In the genomic region with DNA sequence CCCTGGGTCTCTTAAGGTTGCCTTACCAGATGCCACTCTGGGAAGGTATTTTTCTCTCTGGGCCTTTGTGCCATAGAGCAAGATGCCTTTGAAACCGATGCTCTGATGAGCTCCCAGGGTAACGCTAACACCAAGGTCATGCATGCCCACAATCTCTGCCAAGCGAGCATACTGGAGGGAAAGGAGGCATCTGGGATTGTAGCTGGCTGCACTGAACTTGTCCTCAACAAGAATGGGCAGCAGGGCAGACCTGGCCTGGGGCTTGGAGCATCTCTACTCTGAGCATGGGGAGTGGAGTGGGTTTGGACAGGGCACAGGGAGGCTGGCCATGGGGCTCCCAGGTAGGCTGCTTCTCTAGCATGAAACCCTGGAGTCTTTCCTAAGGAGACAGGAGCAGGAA, we compare ENCODE assay signal across 11 mouse cellular contexts.
"Had no signal": no experiment of that assay in that cellular context is flagged by ENCODE, and none has a peak within 500 bp of the region (broad histone marks: within the 10 kb centered on the region; RNA-seq: fewer than 3 reads in every experiment).

No protein-coding gene starts in this region.

- H3K4me2 ChIP-seq: limb, embryonic 15.5 days; midbrain, embryonic 15.5 days had no signal

- H3K4me3 ChIP-seq: limb, embryonic 15.5 days; midbrain, embryonic 15.5 days had no signal

- H3K9ac ChIP-seq: limb, embryonic 15.5 days; liver, embryonic 12.5 days; lung, embryonic 14.5 days; midbrain, embryonic 15.5 days had no signal

- H3K27ac ChIP-seq: kidney, postnatal 0 days; limb, embryonic 15.5 days; liver, embryonic 12.5 days; midbrain, embryonic 15.5 days; stomach, postnatal 0 days had no signal

- H3K9me3 ChIP-seq: limb, embryonic 15.5 days; liver, embryonic 12.5 days; midbrain, embryonic 15.5 days had no signal

- H3K27me3 ChIP-seq: limb, embryonic 15.5 days; liver, embryonic 12.5 days; midbrain, embryonic 15.5 days had no signal

- DNase-seq: kidney, adult 11 months; kidney, adult 9 months; left cerebral cortex, postnatal 4 days; lung, embryonic 14.5 days; lung, postnatal 10 days; thymus, postnatal 4 days had no signal

- ATAC-seq: liver, embryonic 12.5 days; midbrain, embryonic 15.5 days had no signal
